Mouse (Mus musculus) heart, adult 9 months (tissue): ENCODE measurements around the gene Smim4.

ENCODE experiments used
- DNase-seq, 2 experiments: peaks; one replicate each; pipeline ENCODE4 v3.0.0; 2022; ENCODE audit warnings: low spot score in 2 of 2

Smim4 gene

GRCm38 (mm10) chr14:31138897-31139429 is 10.2 kb upstream of the Smim4 start:
- no peak for DNase-seq

GRCm38 (mm10) chr14:31138219-31138896 is 9.6 kb upstream of the Smim4 start:
- DNase-seq: no peak

- DNase-seq: no peak
These were observed 9.0 kb upstream of the Smim4 start for GRCm38 (mm10) chr14:31137791-31138190.

GRCm38 (mm10) chr14:31137281-31137595 is 8.5 kb upstream of the Smim4 start:
- no peak for DNase-seq

GRCm38 (mm10) chr14:31136411-31137280 is 7.9 kb upstream of the Smim4 start:
- no peak for DNase-seq

GRCm38 (mm10) chr14:31135495-31136410 is 7.0 kb upstream of the Smim4 start:
- no peak for DNase-seq

- DNase-seq: no peak
These were observed 5.6 kb upstream of the Smim4 start for GRCm38 (mm10) chr14:31134015-31135000.

- DNase-seq: no peak
These were observed 4.4 kb upstream of the Smim4 start for GRCm38 (mm10) chr14:31133023-31133665.

GRCm38 (mm10) chr14:31132491-31132975 is 3.8 kb upstream of the Smim4 start:
- DNase-seq: no peak

GRCm38 (mm10) chr14:31132031-31132430 is 3.3 kb upstream of the Smim4 start:
- no peak for DNase-seq

- no peak for DNase-seq
These were observed 2.6 kb upstream of the Smim4 start for GRCm38 (mm10) chr14:31131272-31131821.

- DNase-seq: peak; percentile 85 to 88
These were observed 1.8 kb upstream of the Smim4 start, which contains the start of gene Nt5dc2 for GRCm38 (mm10) chr14:31130236-31131220. Gene Nt5dc2 (plus strand): TSS chr14:31131053.

- no peak for DNase-seq
These were observed 825 bp upstream of the Smim4 start for GRCm38 (mm10) chr14:31129326-31130235.

GRCm38 (mm10) chr14:31128101-31128825 is 493 bp downstream of the Smim4 start:
- peak; percentile 65 to 71 for DNase-seq

- DNase-seq: no peak
These were observed 1.9 kb downstream of the Smim4 start for GRCm38 (mm10) chr14:31126826-31127225.
